Mouse (Mus musculus): ENCODE data around the gene Tent4a.

Tent4a gene

GRCm38 (mm10) chr13:69460635-69461465 lies 73.6 kb downstream of the Tent4a start:
- no peak for DNase-seq (ENCODE audit: low spot score)

GRCm38 (mm10) chr13:69459657-69460458 lies 74.6 kb downstream of the Tent4a start:
- no peak for DNase-seq (ENCODE audit: low spot score)

GRCm38 (mm10) chr13:69458891-69459290 lies 75.5 kb downstream of the Tent4a start:
- DNase-seq (ENCODE audit: low spot score): no peak

- DNase-seq (ENCODE audit: low spot score): no peak
Measured at GRCm38 (mm10) chr13:69458461-69458860, 76.0 kb downstream of the Tent4a start.

GRCm38 (mm10) chr13:69457105-69457504 lies 77.3 kb downstream of the Tent4a start:
- no peak for DNase-seq (ENCODE audit: low spot score)

- DNase-seq (ENCODE audit: low spot score): no peak
Measured at GRCm38 (mm10) chr13:69456641-69457040, 77.8 kb downstream of the Tent4a start.

DNA sequence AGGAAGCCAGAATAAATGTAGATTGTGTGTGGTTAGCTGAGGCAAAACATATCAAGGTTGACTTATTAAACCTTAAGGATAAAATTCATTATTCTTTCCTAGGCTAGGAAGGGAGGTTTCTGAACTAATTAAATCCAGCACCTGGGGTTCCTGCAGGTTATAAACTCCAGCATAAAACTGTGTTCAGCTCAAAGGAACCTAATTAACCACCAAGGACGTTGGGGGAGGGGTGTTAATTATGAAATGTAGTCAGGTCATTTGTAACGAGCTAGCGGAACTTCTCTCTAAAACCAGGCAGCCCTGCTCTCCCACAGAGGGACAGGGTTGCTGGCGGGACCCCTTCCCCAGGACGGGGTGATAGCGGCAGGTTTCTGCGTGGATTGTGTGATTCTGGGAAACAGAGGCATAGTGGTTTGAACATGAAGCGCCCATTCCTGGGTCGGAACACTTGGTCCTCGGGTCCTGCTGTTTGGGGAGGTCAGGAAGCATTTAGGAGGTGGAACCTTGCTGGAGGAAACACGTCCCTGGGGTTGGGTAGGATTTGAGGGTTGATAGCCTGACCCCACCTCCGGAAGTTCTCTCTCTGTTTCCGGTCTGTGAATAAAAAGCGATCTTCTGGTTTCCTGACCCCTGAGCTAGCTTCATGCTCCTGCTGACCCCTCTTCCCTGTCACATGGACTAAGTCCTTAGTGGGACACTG lies 78.8 kb downstream of the Tent4a start:
- no peak for DNase-seq (ENCODE audit: low spot score)
